Mouse (Mus musculus): ENCODE results near the gene Mab21l1.

Mab21l1 gene

GRCm38 (mm10) chr3:55814993-55815625 is 32.8 kb downstream of the Mab21l1 start:
- no peak for DNase-seq (ENCODE audit: low spot score in 2 of 2)

- no peak for DNase-seq (ENCODE audit: low spot score in 2 of 2)
Measured at GRCm38 (mm10) chr3:55816096-55816495, 33.8 kb downstream of the Mab21l1 start.

- DNase-seq (ENCODE audit: low spot score in 2 of 2), result peak; percentile 3 to 25
Measured at GRCm38 (mm10) chr3:55816638-55817375, 34.5 kb downstream of the Mab21l1 start.

DNA sequence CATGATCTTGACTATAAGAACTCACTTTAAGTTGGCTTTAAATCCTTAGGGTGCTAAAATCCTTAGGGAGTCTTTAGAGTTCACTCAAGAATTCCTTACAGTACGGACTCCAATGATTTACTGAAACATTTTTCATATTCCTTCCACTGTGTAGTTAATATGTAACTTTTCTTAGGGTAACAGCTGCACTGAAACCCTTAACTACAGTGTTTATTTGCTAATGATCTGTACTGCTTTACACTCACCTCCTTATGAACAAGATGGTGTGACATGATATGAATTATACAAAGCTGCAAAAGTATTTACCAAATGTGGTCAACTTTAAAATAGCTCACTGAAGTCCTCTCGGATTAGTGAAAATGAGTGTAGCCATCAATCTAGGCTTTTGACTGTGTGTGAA is 35.8 kb downstream of the Mab21l1 start:
- DNase-seq (ENCODE audit: low spot score in 2 of 2), result no peak

GRCm38 (mm10) chr3:55819598-55819997 is 37.3 kb downstream of the Mab21l1 start:
- no peak for DNase-seq (ENCODE audit: low spot score in 2 of 2)

- peak in 1 of 2 experiments; percentile 24 for DNase-seq (ENCODE audit: low spot score in 2 of 2)
Measured at GRCm38 (mm10) chr3:55824864-55825263, 42.6 kb downstream of the Mab21l1 start.

GRCm38 (mm10) chr3:55828481-55829256 is 46.4 kb downstream of the Mab21l1 start:
- DNase-seq (ENCODE audit: low spot score in 2 of 2), result peak in 1 of 2 experiments; percentile 5

GRCm38 (mm10) chr3:55830226-55830625 is 47.9 kb downstream of the Mab21l1 start:
- no peak for DNase-seq (ENCODE audit: low spot score in 2 of 2)

Measured in heart, adult 9 months (tissue).